Mouse (Mus musculus) heart, adult 8-10 months (tissue): ENCODE results near the gene Gnb1. TPM values are rescaled to one million over a fixed set of nuclear protein-coding genes. Genes with fewer than 3 reads are reported as not detected.
A peak's percentile ranks its signal among the peaks of the same experiment; 100 is the strongest.

ENCODE experiments used
- DNase-seq: peaks from one replicate; pipeline ENCODE4 v3.0.0; 2022; ENCODE audit warnings: low spot score
- total RNA-seq, 4 experiments: library from RNA; stranded (reverse); gene quantifications; 2 replicates each; pipeline ENCODE4 v1.2.4; 2022

Gnb1 gene
- total RNA-seq, 4 experiments from 2014 or later: 136 to 150 (median 142) TPM

DNA sequence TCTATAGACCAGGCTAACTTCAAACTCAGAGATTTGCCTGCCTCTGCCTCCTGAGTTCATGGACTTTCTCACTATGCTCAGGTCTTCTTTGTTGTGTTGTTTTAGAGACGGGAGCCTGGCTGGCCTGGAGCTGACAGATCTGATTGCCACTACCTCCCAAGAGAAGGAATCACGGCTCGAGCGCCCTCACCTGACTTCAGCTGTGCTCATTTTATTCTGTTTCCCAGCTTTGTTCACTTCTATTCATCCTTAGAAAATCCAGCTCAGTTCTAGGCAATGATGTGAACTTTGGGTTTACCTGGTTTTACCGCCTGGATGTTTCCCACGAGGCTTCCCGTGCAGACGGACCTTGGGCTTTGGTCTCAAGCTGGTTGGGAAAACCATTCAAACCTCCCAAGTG lies 84.4 kb downstream of the Gnb1 start:
- DNase-seq: no peak

DNA sequence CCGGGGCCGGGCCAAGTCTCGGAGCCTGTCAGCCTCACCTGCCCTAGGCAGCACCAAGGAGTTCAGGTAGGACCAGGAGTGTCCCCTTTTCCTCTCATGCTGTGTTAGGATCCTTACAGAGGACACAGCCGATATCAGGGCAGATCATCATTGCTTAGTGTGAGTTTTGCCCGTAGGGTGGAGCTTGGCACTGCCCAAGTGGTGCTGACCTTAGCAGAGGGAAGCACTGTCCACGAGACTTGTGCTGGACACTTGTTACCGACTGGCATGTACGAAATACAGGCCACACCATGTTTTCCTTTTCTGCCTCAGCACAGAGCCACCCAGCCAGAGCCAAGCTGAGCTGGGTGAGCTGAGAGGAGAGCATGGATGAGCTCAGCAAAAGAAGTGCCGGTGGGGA lies 86.0 kb downstream of the Gnb1 start:
- no peak for DNase-seq

DNA sequence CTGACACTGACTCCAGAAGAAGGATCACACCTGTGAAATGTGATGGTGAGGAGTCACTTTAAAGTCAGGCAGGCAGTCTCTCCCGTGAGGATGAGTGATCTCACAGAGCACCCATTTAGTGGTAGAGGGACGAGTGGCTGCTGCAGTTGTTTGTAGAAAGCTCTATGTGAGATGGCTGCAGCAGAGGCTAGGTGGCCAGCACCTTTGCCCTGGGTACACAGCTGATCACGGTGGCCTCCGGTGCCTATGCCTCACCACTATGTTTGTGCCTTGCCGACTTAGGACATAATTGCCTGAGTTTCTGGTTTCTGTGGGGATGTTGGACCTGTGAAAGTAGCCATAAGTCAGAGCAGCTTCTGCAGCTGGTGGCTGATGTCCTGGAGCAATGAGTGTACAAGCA lies 86.6 kb downstream of the Gnb1 start:
- no peak for DNase-seq

DNA sequence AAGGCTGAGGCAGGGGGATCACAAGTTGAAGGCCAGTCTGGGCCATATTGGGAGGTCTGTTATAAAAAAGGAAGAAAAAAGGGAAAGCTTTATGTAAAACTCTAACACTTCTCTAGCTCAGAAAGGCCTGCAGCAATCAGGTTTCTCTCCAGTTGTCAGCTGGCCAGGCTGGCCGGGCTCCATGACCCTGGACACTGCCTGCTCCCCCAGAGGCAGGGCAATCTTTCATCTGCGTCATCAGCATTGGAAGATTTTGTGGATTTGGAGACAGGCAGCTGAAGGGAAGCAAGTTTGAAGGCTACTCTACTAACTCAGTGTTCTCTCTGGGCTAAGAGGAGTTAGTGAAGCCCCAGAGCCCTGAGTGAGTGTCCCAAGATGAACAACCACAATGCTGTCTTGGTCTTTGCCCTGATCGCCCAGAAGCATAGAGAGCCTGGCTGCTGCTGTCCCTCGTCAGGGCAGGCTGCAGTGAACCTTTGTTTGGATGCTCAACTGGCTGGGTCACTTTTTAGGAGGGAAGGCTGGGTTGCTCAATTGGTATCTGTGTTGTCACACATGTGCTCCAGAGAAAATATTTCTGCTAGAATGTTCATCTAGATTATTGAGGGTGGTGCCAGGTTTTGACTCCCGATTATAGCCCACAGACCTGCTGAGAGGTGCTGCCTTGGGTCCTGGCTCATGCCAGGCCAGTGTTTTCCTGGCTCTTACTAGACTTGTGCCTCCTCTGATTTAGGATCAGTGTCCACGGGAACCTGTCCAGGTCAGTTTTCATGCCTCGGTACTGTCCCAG lies 87.4 kb downstream of the Gnb1 start:
- peak; percentile 68 for DNase-seq

DNA sequence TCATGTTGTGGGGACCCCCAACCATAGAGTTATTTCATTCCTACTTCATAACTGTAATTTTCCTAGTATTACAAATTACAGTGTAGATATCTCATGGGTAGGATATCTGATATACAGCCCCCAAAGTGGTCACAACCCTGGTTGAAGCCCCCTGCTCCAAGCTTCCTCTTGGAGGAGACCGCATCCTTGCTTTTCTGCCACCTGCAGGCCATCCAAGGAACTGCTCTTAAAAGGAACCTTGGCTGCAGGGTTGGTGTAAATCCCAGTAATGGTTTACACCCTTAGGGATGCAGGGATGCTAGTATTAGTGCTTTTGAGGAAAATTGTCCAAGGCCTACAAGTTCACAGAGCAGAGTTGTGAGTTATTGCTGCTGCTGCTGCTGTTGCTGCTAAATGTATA lies 89.3 kb downstream of the Gnb1 start:
- DNase-seq: peak; percentile 50

DNA sequence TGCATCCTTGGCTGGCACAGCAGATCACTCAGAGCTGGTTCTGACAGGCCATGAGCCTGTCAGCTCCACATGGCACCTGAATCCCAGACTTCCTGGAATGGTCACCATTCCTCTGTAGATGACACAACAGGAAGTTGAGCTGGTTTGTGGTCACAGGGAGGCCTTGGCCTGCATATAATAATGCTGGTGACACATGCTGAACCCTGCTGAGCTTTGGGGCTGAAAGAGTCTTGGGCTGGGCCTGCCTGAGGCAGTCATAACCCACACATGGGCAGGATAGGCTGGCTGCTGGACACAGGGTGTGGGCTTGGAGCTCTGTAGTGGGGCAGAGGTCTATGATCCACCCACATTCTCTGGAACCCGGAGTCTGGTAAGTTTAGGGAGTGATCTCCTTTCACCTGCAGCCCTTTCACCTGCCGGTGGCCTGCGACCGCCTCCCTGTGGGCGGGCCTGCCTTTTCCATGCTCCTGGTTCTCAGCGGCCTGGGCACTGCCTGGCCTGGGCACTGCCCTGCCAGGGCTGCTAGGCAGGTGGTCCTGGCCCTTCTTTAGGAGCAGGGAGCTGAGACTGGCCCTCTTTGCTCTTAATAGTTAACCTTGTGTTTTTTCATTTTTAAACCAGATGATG lies 91.2 kb downstream of the Gnb1 start:
- no peak for DNase-seq

DNA sequence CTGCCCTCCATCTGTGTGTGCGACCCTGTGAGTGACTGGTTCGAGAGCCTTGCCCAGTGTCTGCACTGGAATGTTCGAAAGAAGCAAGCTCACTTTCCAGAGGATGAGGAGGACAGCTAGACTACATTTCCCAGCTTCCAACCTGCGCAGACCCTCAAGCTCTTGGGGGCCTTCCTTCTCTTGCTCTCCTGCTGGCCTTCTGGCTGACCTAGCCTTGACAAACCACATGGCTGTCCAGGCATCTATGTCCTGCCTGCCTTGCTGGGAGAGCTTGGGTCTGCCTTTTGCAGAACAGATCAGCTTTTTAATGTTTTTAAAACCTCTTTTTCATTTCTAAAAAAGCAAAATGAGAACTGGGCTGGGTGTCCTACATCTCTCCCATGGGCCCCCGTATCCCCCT lies 98.2 kb downstream of the Gnb1 start:
- DNase-seq: no peak

DNA sequence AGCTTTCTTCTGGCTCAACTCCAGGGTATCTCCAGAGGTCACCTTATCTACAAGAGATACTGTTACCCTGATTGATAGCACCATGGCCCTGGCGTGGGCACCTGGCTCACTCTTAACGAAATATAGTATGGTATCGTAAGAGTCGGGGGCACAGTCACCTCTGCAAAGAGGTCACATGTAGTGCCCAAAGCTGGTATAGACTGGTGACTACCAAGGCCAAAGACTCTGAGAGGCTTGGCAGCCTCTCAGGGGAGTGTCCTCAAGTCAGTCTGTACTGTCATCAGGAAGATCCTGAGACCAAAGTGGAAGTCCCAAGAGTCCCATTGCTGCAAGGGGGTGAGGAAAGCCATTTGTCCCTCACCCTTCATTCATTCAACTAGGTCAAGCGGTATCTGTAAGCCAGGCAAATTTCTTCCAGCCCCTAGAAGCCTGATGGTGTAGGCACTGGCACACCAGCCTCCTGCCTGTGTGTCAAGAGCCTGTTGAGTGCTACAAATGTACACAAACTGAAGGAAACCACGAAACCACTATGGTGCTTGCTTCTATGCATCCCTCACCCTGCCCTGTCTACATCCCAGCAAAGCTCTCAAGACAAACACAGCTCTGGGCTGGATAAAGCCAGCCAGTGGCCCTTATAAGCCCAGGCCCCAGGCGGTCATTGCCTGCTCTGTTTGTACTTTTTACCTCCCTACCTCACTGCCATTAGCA lies 100.0 kb downstream of the Gnb1 start:
- no peak for DNase-seq

DNA sequence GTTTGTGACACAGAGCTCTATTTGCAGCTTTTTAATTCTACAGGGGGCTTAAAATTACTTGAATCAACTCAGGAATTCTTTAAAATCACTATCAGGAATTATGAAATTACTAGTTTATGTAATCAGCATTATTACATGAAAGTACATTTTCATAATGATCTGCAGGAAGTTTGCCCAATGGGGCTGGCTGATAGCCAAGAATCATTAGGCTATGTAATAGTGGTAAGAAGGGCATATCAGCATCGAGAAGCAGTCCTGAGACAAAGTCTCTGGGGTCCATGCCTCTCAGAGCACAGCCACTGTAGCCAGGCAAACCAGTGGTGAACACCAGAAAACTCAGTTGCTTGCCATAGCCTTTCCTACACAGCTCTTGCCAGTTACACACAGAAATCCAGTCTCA lies 102.6 kb downstream of the Gnb1 start:
- DNase-seq: no peak

DNA sequence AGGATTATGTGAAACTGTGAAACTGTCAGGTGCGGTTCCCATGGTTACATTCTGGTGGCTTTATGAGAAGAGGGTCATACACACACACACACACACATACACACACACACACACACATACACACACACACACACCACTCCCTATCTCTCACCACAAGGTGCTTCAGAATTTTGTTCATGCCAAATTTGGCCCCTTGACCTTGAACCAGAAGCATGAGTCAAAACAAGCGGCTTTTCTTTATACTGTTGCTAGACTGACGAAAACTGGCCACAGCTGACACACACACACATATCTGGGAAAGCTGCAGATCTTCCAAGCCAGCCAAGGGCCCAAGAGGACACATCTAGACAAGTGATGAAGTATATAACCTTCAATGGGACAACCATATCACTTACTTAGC lies 104.6 kb downstream of the Gnb1 start:
- no peak for DNase-seq

DNA sequence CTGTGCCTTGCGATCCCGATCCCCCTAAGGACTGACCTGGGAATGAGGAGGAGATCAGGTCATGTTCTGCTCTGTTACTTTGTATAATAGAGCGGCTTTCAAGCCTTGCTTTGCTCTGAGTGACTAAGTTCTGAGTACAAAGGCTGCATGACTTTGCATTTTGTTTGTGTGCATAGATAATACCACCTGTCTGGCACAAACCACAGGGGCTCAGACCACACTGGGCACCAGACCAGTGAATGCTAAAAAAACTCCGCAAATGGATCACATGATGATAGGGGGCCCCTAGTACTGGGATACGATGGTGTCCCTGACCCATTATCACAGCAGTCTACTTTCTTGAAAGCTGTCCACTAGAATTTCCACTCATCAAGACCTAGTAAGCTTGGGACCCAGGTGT lies 105.4 kb downstream of the Gnb1 start:
- DNase-seq: no peak

DNA sequence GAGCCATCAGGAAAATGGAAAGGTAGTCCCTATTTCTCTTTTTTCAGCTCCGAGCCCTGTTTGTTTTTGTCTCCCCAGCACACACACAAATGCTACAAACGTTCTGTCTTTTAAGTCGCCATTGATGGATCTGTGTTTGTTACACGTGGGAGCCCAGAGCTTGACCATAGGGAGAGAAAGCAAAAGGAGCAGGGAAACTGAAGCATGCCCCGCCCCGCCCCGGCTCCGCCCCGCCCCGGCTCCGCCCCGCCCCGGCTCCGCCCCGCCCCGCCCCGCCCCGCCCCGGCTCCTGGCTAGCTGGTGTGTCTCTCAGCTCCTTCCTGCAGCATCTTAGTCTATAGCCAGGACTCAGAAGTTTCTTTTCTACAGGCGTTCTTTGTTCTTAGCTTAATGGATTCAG lies 107.4 kb downstream of the Gnb1 start:
- DNase-seq: no peak

DNA sequence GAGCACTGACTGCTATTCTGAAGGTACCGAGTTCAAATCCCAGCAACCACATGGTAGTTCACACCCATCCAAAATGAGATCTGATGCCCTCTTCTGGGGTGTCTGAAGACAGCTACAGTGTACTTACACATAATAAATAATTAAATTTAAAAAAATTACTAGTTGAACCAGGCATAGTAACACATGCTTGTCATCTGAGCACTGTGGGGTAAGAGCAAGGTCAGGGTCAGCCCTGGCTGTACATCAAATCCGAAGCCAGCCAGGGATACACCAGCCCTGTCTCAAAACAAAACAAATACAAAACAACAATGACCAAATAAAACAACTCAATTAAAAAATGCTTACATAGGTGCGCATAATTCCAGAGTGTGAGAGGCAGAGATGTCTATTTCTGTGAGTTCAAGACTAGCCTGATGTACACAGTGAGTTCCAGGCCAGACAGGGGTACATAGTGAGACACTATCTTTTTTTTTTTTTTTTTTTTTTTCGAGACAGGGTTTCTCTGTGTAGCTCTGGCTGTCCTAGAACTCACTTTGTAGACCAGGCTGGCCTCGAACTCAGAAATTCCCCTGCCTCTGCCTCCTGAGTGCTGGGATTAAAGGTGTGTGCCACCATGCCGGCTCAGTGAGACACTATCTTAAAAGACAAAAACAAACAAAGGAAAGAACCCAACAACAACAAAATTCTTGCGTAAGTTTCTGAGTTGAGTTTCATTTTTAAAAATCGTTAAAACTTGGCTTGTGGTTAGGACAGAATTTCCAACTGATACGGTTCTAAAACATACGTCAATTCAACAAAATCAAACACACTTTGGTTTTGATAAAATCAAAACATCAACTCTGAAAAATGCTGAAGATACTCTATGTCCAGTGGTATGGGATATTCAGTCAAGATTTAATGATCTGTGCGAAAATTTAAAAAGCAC lies 109.0 kb downstream of the Gnb1 start:
- no peak for DNase-seq

DNA sequence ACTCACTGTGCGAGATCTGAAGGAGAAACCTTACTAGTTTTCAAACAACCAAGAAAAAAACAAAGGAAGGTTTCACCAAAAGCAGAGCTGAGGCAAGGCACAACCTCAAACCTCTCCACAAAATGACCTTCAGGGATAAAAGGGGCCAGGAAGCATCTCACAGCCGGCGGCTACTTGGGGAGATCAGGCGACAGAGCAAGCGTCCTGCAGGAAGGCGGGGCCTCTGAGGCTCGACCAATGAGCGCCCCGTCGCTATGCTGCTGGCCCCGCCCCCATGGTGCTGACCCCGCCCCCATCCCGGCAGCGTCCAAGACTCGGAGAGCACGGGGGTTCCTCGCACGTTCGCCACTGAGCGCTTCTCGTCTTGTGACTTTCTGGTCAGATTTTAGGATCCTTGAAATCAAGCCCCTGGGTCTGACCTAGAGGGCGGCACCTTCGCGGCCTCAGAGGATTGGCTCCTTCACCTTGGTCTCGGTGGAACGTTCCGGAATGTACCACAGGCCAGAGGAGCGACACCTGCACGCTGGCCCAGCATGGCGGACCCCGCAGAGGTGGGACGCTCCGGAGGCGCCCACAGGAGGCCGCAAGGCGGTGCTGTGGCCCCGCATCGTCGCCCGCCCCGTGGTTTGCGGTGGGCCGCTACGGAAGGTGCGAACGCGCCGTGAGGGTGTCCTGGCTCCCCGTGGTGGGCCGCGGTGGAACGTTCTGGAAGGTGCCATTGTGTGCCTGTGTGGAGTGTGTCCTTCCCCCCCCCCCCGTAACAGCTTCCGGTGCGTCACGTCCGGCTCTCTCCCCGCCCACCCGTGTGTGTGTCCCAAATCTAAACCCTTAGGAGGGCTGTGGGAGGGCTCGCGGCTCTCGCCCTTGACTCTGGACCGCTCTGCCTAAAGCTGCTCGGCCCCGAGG lies 110.2 kb downstream of the Gnb1 start, which contains the start of gene Slc35e2:
TSS of gene Slc35e2 (plus strand) at position 326 of the 906 bp plus-strand sequence.
- DNase-seq: peak; percentile 91

DNA sequence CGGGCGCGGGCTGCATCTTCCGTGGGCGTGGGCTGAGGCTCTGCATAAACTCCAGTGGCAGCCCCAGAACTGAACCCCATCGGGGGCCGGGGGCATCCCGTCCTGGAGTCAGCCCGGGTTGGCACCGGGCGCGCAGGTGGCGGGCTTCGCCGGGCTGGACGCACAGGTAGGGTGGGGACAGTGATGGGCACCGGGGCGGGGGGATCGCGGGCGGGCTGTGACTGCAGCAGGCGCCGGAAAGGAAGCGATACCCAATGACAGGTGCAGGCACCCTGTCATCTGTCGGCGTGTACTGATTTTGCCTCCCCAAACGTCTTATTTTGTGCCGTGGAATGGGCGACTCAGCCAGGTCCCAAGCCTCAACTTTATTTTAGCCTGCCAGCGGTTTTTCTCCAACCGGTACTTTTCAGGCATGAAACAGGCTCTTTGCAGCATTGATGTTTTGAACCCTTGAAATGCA lies 110.9 kb downstream of the Gnb1 start:
- DNase-seq: no peak

DNA sequence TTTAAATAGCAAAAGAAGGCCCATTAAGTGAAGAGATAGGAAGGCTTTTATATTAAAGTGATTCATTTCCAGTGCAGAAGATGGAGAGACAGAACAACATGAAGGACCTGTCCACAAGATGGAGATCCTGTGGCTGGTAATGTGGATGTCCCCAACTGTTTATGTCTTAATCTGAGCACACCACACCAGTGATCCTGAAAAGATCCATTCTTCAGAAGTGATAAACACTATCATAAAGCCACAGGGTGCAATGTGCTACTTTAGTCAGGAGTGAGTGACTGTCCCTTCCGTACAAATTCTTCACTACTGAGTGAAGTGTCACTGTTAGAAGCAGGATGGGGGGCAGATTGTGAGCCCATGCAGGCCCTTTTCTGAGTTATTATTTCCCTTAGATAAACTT lies 111.6 kb downstream of the Gnb1 start:
- no peak for DNase-seq

DNA sequence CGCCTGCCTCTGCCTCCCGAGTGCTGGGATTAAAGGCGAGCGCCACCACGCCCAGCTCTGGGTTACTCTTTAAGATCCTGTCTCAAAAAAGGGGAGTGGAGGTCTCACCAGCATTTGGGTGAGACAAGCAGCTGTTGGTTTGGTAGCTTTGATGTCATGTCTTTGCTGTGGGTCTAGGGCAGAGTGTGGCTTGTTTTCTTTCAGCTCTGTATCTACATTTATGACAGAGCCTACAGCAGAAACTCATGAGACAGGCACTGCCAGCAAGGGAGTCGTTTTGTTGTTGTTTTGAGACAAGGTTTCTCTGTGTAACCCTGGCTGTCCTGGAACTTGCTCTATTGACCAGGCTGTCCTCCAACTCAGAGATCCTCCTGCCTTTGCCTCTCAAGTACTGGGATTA lies 112.6 kb downstream of the Gnb1 start:
- no peak for DNase-seq

DNA sequence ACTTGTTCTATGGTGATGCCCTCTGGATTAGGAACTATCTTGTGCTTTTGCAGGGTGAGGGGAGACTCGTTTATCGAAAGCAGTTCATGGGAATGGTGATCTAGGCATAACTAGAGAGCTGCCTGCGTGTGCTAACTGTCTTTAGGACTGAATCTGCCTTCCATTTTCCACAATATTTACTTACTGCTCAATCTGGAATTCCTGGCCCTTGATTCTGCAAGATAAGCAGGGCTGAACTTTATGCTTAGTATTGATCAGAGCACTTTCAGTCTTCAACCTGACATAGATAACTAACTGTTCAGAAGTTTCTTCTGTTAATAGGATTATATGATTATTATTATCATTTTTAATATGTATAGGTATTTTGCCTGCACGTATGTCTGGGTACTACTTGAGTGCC lies 114.0 kb downstream of the Gnb1 start:
- no peak for DNase-seq

DNA sequence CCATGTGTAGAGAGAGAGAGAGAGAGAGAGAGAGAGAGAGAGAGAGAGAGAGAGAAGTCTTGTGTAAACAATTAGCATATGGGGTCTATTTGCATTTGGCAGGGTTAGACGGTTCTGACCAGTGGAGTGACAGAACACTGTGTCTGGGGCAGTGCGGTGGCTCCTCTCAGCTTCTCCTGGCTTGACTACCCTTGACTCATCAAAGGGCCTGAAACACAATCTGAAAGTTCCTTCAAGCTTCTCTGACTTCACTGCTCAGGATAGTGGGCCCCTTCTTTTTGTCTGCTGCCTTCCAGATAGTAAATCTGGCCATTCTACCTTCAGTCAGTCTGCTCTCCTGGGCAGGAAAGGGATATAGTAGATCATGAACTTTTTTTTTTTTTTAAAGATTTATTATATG lies 115.7 kb downstream of the Gnb1 start:
- DNase-seq: no peak
